Mouse (Mus musculus) lung, postnatal 0 days (tissue): ENCODE measurements around the gene Mturn. TPM values are rescaled to one million over a fixed set of nuclear protein-coding genes. Genes with fewer than 3 reads are reported as not detected.

ENCODE experiments used
- ATAC-seq: fragments of 200-750 bp; cut with Nextera tagmentation; 2 replicates; pipeline ENCODE4 v1.8.0; 2017; ENCODE audit warnings: moderate library complexity
- DNase-seq: peaks from one replicate; pipeline ENCODE4 v3.0.0-alpha.2; 2016; ENCODE audit warnings: low spot score
- H3K27ac ChIP-seq: fragments of 300-500 bp; sonication (generic); 2 replicates; pipeline ENCODE4 v1.5.1; 2014; ENCODE audit warnings: antibody characterized with exemption, mild to moderate bottlenecking, low read length, mixed read lengths
- H3K27me3 ChIP-seq: fragments of 300-500 bp; sonication (generic); replicated peaks from 2 replicates; pipeline ENCODE4 v1.6.1; 2014; ENCODE audit warnings: low read length, mixed read lengths; ENCODE audit not compliant: insufficient read depth
- H3K36me3 ChIP-seq: fragments of 300-500 bp; sonication (generic); 2 replicates; pipeline ENCODE4 v1.6.1; 2014; ENCODE audit warnings: low read length, mixed read lengths; ENCODE audit not compliant: insufficient read depth
- H3K4me1 ChIP-seq: fragments of 300-500 bp; sonication (generic); 2 replicates; pipeline ENCODE4 v1.6.1; 2014; ENCODE audit warnings: antibody characterized with exemption, low read depth, low read length, mixed read lengths; ENCODE audit not compliant: insufficient read depth
- H3K4me2 ChIP-seq: fragments of 300-500 bp; sonication (generic); replicated peaks from 2 replicates; pipeline ENCODE4 v1.6.1; 2014; ENCODE audit warnings: low read depth, mild to moderate bottlenecking, low read length, moderate library complexity, mixed read lengths
- H3K4me3 ChIP-seq: fragments of 300-500 bp; sonication (generic); 2 replicates; pipeline ENCODE4 v1.5.1; 2014; ENCODE audit warnings: low read depth, low read length
- H3K9ac ChIP-seq: fragments of 300-500 bp; sonication (generic); replicated peaks from 2 replicates; pipeline ENCODE4 v1.6.1; 2014; ENCODE audit warnings: low read depth, mild to moderate bottlenecking
- H3K9me3 ChIP-seq: fragments of 300-500 bp; sonication (generic); 2 replicates; pipeline ENCODE4 v1.6.1; 2016; ENCODE audit warnings: low read length, mixed read lengths
- CTCF ChIP-seq: IDR thresholded peaks from 2 replicates; pipeline ENCODE4 v1.5.1; 2016; ENCODE audit warnings: antibody characterized with exemption, mild to moderate bottlenecking
- EP300 ChIP-seq: IDR thresholded peaks from 2 replicates; pipeline ENCODE4 v1.6.1; 2016; ENCODE audit warnings: antibody characterized with exemption, mild to moderate bottlenecking, control low read depth
- WGBS: fragments of 180-500 bp; shearing (Covaris S2); extraction: QIAGEN DNeasy Blood & Tissue Kit; methylation state at CpG from one replicate; pipeline ENCODE4 v1.1.7; 2014; 5-methylcytosine and 5-hydroxymethylcytosine counted together
- polyA plus RNA-seq: library from polyadenylated mRNA; unstranded; fragments of >200 nt; fragmentation: Nextera tagmentation; extraction: Ambion mirVana; gene quantifications from 2 replicates; pipeline ENCODE4 v1.2.1, GENCODE M21; 2015

The Mturn gene
- polyA plus RNA-seq, 1 experiment from 2014 or later: 6.1 TPM

GRCm38 (mm10) chr6:54736126-54736525, 54.7 kb downstream of the Mturn start:
- Histone ChIP-seq H3K27ac (no peak overlapping the region), H3K4me1 (no peaks in the 10 kb centered on the region), H3K4me3 (no peak overlapping the region), H3K9me3 (no peaks in the 10 kb centered on the region), H3K27me3 (no peaks in the 10 kb centered on the region), H3K36me3 (no peaks in the 10 kb centered on the region), H3K9ac (no peak overlapping the region), H3K4me2 (no peak overlapping the region)
- 53% methylated on average over 9 of the region's 9 CpGs for whole genome bisulfite sequencing
- TF ChIP-seq CTCF (no peak), EP300 (no peak)
- DNase-seq (peak; percentile 20), ATAC-seq (no peak)

DNA sequence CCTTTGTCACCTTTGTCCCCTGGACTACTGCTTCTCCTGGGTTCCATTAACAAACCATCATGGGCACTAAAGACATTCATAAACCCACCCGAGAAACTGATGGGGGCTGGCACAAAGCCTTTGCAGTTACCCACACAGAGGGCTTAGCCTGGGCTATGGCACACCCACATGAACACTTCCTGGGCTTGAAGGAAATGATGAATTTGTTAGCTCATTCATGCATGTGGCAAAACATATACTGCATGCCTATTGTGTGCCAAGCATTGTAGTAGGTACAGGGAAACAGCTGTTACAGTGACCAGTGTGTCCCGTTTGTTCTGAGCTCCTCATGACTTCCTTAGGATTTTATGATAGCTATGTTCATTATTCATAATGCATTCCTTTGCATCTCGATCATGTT, 55.8 kb downstream of the Mturn start:
- WGBS: 60% methylated on average over 3 of the region's 3 CpGs
- no peaks in the 10 kb centered on the region for H3K36me3 ChIP-seq
- no peak overlapping the region for H3K9ac ChIP-seq
- DNase-seq (peak; percentile 27), ATAC-seq (peak; percentile 37)
- no peak overlapping the region for H3K4me2 ChIP-seq
- no peak for TF ChIP-seq EP300
- no peak for TF ChIP-seq CTCF
- no peaks in the 10 kb centered on the region for H3K4me1 ChIP-seq
- no peaks in the 10 kb centered on the region for H3K9me3 ChIP-seq
- H3K27me3 ChIP-seq: no peaks in the 10 kb centered on the region
- H3K4me3 ChIP-seq: no peak overlapping the region
- H3K27ac ChIP-seq: no peak overlapping the region

GRCm38 (mm10) chr6:54737684-54738083, 56.3 kb downstream of the Mturn start:
- TF ChIP-seq EP300 (no peak), CTCF (no peak)
- DNase-seq (no peak), ATAC-seq (no peak)
- H3K9ac ChIP-seq: no peak overlapping the region
- H3K4me1 ChIP-seq: no peaks in the 10 kb centered on the region
- 75% methylated on average over 3 of the region's 3 CpGs for WGBS
- H3K9me3 ChIP-seq: no peaks in the 10 kb centered on the region
- no peaks in the 10 kb centered on the region for H3K27me3 ChIP-seq
- no peak overlapping the region for H3K27ac ChIP-seq
- no peak overlapping the region for H3K4me3 ChIP-seq
- no peaks in the 10 kb centered on the region for H3K36me3 ChIP-seq
- no peak overlapping the region for H3K4me2 ChIP-seq

- Histone ChIP-seq H3K9me3 (no peaks in the 10 kb centered on the region), H3K4me3 (no peak overlapping the region), H3K27ac (no peak overlapping the region), H3K27me3 (no peaks in the 10 kb centered on the region), H3K4me2 (no peak overlapping the region), H3K4me1 (no peaks in the 10 kb centered on the region), H3K9ac (no peak overlapping the region), H3K36me3 (no peaks in the 10 kb centered on the region)
- TF ChIP-seq EP300 (no peak), CTCF (no peak)
- ATAC-seq (no peak), DNase-seq (no peak)
- WGBS: 82% methylated on average over 7 of the region's 7 CpGs
Observed at GRCm38 (mm10) chr6:54749056-54749455, 67.6 kb downstream of the Mturn start.

GRCm38 (mm10) chr6:54751621-54752020, 70.2 kb downstream of the Mturn start:
- H3K4me1 ChIP-seq: no peaks in the 10 kb centered on the region
- no peak overlapping the region for H3K4me3 ChIP-seq
- no peaks in the 10 kb centered on the region for H3K27me3 ChIP-seq
- DNase-seq (no peak), ATAC-seq (no peak)
- no peak overlapping the region for H3K27ac ChIP-seq
- H3K4me2 ChIP-seq: no peak overlapping the region
- no peak overlapping the region for H3K9ac ChIP-seq
- H3K36me3 ChIP-seq: no peaks in the 10 kb centered on the region
- H3K9me3 ChIP-seq: no peaks in the 10 kb centered on the region
- WGBS: 61% methylated on average over 4 of the region's 4 CpGs
- TF ChIP-seq CTCF (no peak), EP300 (no peak)

GRCm38 (mm10) chr6:54752076-54752475, 70.7 kb downstream of the Mturn start:
- WGBS: 17% methylated on average over 3 of the region's 3 CpGs
- no peak for TF ChIP-seq EP300
- TF ChIP-seq CTCF: no peak
- Histone ChIP-seq H3K4me1 (no peaks in the 10 kb centered on the region), H3K9me3 (no peaks in the 10 kb centered on the region), H3K27ac (no peak overlapping the region; the same call in 1 of the 2 replicates), H3K36me3 (no peaks in the 10 kb centered on the region), H3K9ac (no peak overlapping the region), H3K4me2 (no peak overlapping the region), H3K27me3 (no peaks in the 10 kb centered on the region), H3K4me3 (no peak overlapping the region)
- ATAC-seq: no peak
- DNase-seq: no peak

Other genes starting within 250 kb of the Mturn start
- 2.8 TPM in 2 replicates for gene Scrn1, start 115.1 kb upstream of the Mturn start, polyA plus RNA-seq
- 4.0 and 4.7 TPM in 2 replicates for gene Plekha8, start 86.5 kb upstream of the Mturn start, polyA plus RNA-seq
- 13.6 and 16.1 TPM in 2 replicates for gene Fkbp14, start 84.3 kb upstream of the Mturn start, polyA plus RNA-seq
- gene Znrf2, start 135.3 kb downstream of the Mturn start, polyA plus RNA-seq: 4.6 and 5.7 TPM in 2 replicates